Mouse (Mus musculus): Measurements from ENCODE around the gene Lig1.
"Not testable (repeated sequence)": the region's sequence is repeated elsewhere in the genome, so short reads cannot be mapped to it uniquely, and the experiment has no call there.

Gene Lig1

GRCm38 (mm10) chr7:13277081-13277480 is at the start of gene Lig1:
Gene Lig1, plus strand, starts transcription at chr7:13277283.
- no peak for DNase-seq (ENCODE audit: low spot score)

GRCm38 (mm10) chr7:13260746-13261700 is 16.1 kb upstream of the Lig1 start:
- DNase-seq (ENCODE audit: low spot score), result peak; percentile 19

DNA sequence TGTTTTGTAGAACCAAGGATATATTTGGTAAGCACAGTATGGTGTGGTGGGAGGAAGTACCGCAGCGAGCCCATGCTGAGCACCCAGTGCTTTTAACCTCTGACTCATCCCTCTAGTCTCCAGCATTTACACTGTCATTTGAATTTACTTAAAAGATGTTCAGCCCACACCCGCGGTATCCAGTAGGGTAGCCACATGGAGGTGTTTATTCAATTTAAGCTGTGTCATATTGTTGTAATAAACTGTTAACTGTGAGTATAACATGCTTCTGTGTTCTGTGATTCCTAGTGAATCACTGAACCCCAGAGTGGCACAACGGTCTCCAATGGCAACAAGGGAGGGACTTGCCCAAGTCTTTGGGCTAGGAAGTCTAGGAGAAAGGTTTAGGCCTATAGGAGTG is 13.2 kb upstream of the Lig1 start:
- no peak for DNase-seq (ENCODE audit: low spot score)

DNA sequence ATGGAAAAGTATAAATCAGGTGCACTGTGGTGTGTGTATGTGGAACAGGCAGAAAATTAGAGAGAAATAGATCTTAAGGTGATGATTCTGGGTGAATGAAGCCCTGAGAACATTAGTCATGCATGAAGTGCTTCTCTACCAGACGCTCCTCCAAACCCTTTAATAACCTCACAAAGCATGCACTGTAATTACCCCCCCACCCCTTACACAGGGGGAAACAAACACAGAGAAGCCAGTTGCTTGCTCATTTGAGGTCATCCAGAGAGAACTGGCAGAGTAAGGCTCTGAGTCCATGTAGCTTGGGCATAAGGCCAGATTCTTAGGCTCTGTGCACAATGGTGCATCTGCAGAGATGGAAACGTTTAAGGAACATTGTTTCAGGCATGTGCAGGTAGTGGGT is 12.7 kb upstream of the Lig1 start:
- DNase-seq (ENCODE audit: low spot score), result no peak

- no peak for DNase-seq (ENCODE audit: low spot score)
These were observed 8.3 kb upstream of the Lig1 start for GRCm38 (mm10) chr7:13268749-13269260.

GRCm38 (mm10) chr7:13269394-13269793 is 7.7 kb upstream of the Lig1 start:
- no peak for DNase-seq (ENCODE audit: low spot score)

DNA sequence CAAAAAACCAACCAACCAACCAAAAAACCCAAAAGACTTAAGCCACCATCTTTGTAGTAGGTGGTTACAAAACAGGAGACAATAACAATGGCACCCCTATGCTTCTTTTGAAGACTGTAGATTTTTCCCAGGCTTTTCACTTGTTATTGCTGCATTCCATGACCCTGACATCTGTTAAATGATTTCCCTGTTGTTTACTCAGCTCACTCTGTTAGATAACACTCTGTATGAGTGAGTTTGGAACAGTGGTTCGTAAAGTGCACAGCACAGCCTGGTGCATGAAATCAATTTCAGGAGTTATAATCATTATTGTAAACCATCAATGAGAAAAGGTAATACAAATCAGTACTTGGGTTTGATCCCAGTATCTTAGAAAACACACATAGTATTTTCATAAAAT is 5.4 kb upstream of the Lig1 start:
- DNase-seq (ENCODE audit: low spot score), result no peak

- DNase-seq (ENCODE audit: low spot score), result no peak
These were observed 750 bp downstream of the Lig1 start for GRCm38 (mm10) chr7:13277833-13278232.

DNA sequence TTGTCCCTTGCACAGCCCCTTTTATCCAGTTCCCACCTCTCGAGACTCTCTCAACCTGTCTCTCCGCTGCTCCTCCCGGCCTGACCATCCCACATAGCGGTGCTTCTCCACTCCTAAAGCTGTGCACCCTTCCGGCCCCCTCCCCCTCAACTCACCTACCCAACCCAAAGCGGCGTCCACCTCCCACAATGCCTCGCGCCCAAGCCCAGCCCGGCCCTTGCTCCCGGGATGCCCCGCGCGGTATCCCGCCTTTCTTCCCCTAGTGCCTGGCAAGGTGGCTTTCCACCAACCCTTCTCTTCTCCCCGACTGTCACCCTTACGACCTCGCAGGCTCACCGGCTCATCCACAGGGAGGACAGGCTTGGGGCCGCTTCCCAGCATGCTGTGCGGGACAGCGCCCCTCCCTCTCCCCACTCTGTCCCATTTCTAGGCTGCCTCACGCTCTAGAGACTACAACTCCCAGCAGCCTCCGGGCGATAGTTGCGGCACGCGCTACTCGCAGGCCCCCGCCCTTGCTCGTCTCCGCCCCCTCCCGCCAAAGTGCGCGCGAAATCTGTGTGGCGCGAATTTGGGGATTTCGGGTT is 1.3 kb downstream of the Lig1 start, which contains the start of gene Zswim9:
Gene Zswim9 (minus strand): TSS at position 414 of the 584 bp plus-strand sequence.
- DNase-seq (ENCODE audit: low spot score), result peak; percentile 96

GRCm38 (mm10) chr7:13278957-13279356 is 1.9 kb downstream of the Lig1 start:
- not testable (repeated sequence) for DNase-seq (ENCODE audit: low spot score)

- peak; percentile 67 for DNase-seq (ENCODE audit: low spot score)
These were observed 11.5 kb downstream of the Lig1 start for GRCm38 (mm10) chr7:13288621-13289020.

- no peak for DNase-seq (ENCODE audit: low spot score)
These were observed 13.1 kb downstream of the Lig1 start for GRCm38 (mm10) chr7:13290041-13290675.

GRCm38 (mm10) chr7:13291370-13291769 is 14.3 kb downstream of the Lig1 start:
- no peak for DNase-seq (ENCODE audit: low spot score)

DNA sequence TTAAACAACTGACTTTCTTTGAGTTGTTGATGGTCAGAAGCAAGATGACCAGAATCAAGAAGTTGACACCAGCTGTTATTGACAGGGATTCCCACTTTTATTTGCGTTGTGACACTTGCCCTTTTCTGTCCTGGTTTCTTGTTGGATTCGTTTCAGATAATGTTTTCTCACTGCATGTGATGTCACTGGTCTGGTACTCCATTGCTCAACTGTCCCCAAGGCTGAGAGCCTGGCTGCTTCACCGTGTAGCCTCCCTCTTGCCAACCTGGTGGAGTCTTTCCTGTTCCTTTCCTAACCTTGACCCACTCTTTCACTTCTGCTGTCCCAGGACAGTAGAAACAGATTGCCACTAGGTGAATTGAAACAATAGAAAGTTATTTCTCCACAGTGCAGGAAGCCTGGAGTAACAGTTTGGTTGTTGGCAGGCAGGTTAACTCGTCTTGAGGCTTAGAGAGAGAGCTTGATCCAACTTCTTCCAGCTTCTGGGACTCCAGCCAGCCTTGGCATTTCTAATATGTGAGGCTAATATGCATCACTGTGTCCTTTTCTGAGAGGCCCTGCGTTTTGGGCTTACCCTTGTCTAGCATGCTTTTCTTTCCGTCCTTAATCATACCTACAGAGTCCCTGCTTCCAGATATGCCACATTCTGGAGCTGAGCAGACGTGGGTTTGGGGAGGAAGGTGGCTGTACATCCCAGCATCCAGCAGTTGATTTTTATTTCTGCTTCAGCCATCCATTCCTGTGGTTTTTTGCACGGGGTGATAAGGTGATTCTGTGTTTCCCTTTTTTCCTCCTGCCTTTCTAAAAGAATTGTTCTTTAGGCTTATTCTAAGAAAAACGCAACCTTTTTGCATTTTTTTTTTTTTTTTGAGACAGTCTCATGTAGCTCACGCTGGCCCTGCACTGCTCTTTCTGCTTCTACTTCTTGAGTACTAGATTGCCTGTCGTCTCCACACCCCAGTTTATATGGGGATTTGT is 17.1 kb downstream of the Lig1 start:
- DNase-seq (ENCODE audit: low spot score), result no peak

DNA sequence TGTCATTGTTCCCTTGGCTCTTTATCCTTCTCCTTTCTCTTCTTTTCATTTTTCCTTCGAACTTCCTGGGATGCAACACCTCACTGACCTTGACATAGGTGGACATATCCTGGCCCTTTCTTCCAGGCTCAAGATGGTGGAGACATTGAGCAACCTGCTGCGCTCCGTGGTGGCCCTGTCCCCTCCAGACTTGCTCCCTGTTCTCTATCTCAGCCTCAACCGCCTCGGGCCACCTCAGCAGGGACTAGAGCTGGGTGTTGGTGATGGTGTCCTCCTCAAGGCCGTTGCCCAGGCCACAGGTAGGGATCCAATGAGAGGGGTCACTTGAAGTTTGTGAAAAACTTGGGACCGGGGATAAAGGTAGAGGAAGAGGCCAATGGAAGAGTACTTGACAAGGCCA is 18.2 kb downstream of the Lig1 start:
- no peak for DNase-seq (ENCODE audit: low spot score)

GRCm38 (mm10) chr7:13297636-13298035 is 20.6 kb downstream of the Lig1 start:
- DNase-seq (ENCODE audit: low spot score), result no peak

DNA sequence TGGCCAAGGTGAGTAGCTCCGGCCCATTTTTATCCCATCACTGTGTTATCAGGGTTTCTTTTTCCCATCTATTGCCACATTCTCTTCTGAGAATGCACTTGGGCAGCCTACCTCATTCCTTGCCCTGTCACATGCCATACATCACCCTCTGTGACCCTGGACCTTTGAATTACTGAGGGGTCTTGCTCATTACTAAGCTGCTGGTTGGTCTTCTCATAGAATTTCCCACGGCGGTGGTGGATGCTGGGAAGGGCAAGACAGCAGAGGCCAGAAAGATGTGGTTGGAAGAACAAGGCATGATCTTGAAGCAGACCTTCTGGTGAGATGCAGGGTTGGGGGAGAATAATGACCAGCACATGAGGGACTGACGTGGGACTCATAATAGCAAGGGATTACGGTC is 21.7 kb downstream of the Lig1 start:
- DNase-seq (ENCODE audit: low spot score), result no peak

GRCm38 (mm10) chr7:13301643-13302042 is 24.6 kb downstream of the Lig1 start:
- no peak for DNase-seq (ENCODE audit: low spot score)

DNA sequence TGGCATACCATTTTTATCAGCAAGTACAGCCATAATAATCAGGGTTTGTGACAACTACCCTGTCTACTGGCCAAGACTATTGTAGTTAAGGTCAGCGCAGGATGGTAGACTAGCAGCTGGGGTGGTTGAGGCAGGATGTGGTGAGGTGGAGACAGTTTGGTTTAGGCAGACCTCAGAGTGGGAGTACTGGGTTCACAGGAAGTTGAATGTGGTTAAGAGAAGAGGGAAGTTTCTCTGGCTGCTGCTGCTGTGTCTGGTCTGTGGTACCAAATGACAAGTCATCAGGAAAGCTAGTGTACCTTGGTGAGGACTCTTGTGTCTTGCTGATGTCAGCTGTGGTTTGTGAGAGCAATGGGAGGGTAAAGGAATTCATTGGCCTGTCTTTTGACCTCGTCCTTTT is 25.7 kb downstream of the Lig1 start:
- no peak for DNase-seq (ENCODE audit: low spot score)

GRCm38 (mm10) chr7:13303372-13303771 is 26.3 kb downstream of the Lig1 start:
- DNase-seq (ENCODE audit: low spot score), result no peak

DNA sequence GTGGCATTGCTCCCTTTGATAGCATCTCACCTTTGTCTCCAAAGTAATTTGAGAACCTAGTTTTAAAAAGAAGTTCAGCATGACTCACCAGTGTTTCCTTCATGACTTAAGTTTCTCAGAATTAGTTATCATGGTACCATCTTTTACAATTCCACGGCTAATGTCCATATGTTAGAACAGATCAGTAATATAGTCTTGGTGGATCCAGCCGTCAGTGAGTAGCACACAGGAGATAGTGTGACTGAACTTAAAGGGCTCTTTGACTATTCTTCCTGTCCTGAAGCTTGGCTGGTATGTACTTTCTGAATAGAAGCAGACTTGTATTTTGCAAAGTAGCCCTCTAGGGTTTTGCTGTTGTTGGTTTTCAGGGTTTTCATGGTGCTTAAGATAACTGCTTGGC is 32.3 kb downstream of the Lig1 start:
- no peak for DNase-seq (ENCODE audit: low spot score)

Data from embryo, embryonic 10 days (tissue).